Mouse (Mus musculus): ENCODE results near the gene Rbsn. TPM values are rescaled to one million over a fixed set of nuclear protein-coding genes. Genes with fewer than 3 reads are reported as not detected.

The Rbsn gene
- polyA plus RNA-seq (2012), result 0.12 and 0.14 TPM in 2 replicates

- Histone ChIP-seq H3K36me3 (ENCODE audit: control insufficient read depth) (peaks cover 15% of the 10 kb centered on the region), H3K27me3 (ENCODE audit: control insufficient read depth) (no peaks in the 10 kb centered on the region), H3K9me3 (ENCODE audit: control insufficient read depth, low read length) (no peaks in the 10 kb centered on the region), H3K4me3 (replicated peaks) (peak within 1 kb of the TSS; percentile 80), H3K4me1 (ENCODE audit: control insufficient read depth) (peaks cover 30% of the 10 kb centered on the region)
- no peak for TF ChIP-seq TAL1 (IDR thresholded peaks at IDR 0.05; ENCODE audit: low read length)
- no peak for TF ChIP-seq GATA1 (IDR thresholded peaks at IDR 0.05; ENCODE audit: low read length)
Measured at GRCm38 (mm10) chr6:92214773-92215449, at the start of gene Rbsn. TSS of gene Rbsn (minus strand) at chr6:92214925.

- TF ChIP-seq TAL1 (IDR thresholded peaks at IDR 0.05; ENCODE audit: low read length) (no peak), GATA1 (IDR thresholded peaks at IDR 0.05; ENCODE audit: low read length) (no peak)
- no peaks in the 10 kb centered on the region for H3K9me3 ChIP-seq (ENCODE audit: control insufficient read depth, low read length)
- H3K36me3 ChIP-seq (ENCODE audit: control insufficient read depth), result no peaks in the 10 kb centered on the region
- H3K4me3 ChIP-seq (replicated peaks), result no peak overlapping the region
- no peaks in the 10 kb centered on the region for H3K27me3 ChIP-seq (ENCODE audit: control insufficient read depth)
- peaks cover 4% of the 10 kb centered on the region for H3K4me1 ChIP-seq (ENCODE audit: control insufficient read depth)
Measured at GRCm38 (mm10) chr6:92261162-92261843, 46.6 kb upstream of the Rbsn start.

GRCm38 (mm10) chr6:92255346-92255745, 40.6 kb upstream of the Rbsn start:
- TF ChIP-seq TAL1 (IDR thresholded peaks at IDR 0.05; ENCODE audit: low read length), result no peak
- TF ChIP-seq GATA1 (IDR thresholded peaks at IDR 0.05; ENCODE audit: low read length), result no peak
- Histone ChIP-seq H3K9me3 (ENCODE audit: control insufficient read depth, low read length) (peaks cover 6% of the 10 kb centered on the region), H3K27me3 (ENCODE audit: control insufficient read depth) (no peaks in the 10 kb centered on the region), H3K4me3 (replicated peaks) (no peak overlapping the region), H3K36me3 (ENCODE audit: control insufficient read depth) (no peaks in the 10 kb centered on the region), H3K4me1 (ENCODE audit: control insufficient read depth) (peaks cover 4% of the 10 kb centered on the region)

GRCm38 (mm10) chr6:92253253-92253870, 38.6 kb upstream of the Rbsn start:
- Histone ChIP-seq H3K4me3 (replicated peaks) (no peak overlapping the region), H3K9me3 (ENCODE audit: control insufficient read depth, low read length) (peaks cover 6% of the 10 kb centered on the region), H3K36me3 (ENCODE audit: control insufficient read depth) (no peaks in the 10 kb centered on the region), H3K27me3 (ENCODE audit: control insufficient read depth) (no peaks in the 10 kb centered on the region; the same call in 1 of the 2 replicates), H3K4me1 (ENCODE audit: control insufficient read depth) (no peaks in the 10 kb centered on the region)
- TF ChIP-seq GATA1 (IDR thresholded peaks at IDR 0.05; ENCODE audit: low read length) (no peak), TAL1 (IDR thresholded peaks at IDR 0.05; ENCODE audit: low read length) (no peak)

- H3K36me3 ChIP-seq (ENCODE audit: control insufficient read depth), result no peaks in the 10 kb centered on the region
- TF ChIP-seq GATA1 (IDR thresholded peaks at IDR 0.05; ENCODE audit: low read length), result no peak
- TF ChIP-seq TAL1 (IDR thresholded peaks at IDR 0.05; ENCODE audit: low read length), result no peak
- peaks cover 51% of the 10 kb centered on the region for H3K27me3 ChIP-seq (ENCODE audit: control insufficient read depth)
- H3K9me3 ChIP-seq (ENCODE audit: control insufficient read depth, low read length), result no peaks in the 10 kb centered on the region
- H3K4me1 ChIP-seq (ENCODE audit: control insufficient read depth), result no peaks in the 10 kb centered on the region
- no peak overlapping the region for H3K4me3 ChIP-seq (replicated peaks)
Measured at GRCm38 (mm10) chr6:92247215-92247919, 32.6 kb upstream of the Rbsn start.

GRCm38 (mm10) chr6:92246335-92246734, 31.6 kb upstream of the Rbsn start:
- Histone ChIP-seq H3K36me3 (ENCODE audit: control insufficient read depth) (no peaks in the 10 kb centered on the region), H3K9me3 (ENCODE audit: control insufficient read depth, low read length) (no peaks in the 10 kb centered on the region), H3K27me3 (ENCODE audit: control insufficient read depth) (peaks cover 51% of the 10 kb centered on the region), H3K4me1 (ENCODE audit: control insufficient read depth) (peaks cover 4% of the 10 kb centered on the region), H3K4me3 (replicated peaks) (no peak overlapping the region)
- TF ChIP-seq GATA1 (IDR thresholded peaks at IDR 0.05; ENCODE audit: low read length) (no peak), TAL1 (IDR thresholded peaks at IDR 0.05; ENCODE audit: low read length) (no peak)

- Histone ChIP-seq H3K27me3 (ENCODE audit: control insufficient read depth) (peaks cover 51% of the 10 kb centered on the region), H3K4me3 (replicated peaks) (no peak within 1 kb of the TSS), H3K9me3 (ENCODE audit: control insufficient read depth, low read length) (no peaks in the 10 kb centered on the region), H3K4me1 (ENCODE audit: control insufficient read depth) (peaks cover 10% of the 10 kb centered on the region), H3K36me3 (ENCODE audit: control insufficient read depth) (no peaks in the 10 kb centered on the region)
- TF ChIP-seq TAL1 (IDR thresholded peaks at IDR 0.05; ENCODE audit: low read length), result no peak
- TF ChIP-seq GATA1 (IDR thresholded peaks at IDR 0.05; ENCODE audit: low read length), result no peak
Measured at GRCm38 (mm10) chr6:92244591-92244990, 29.9 kb upstream of the Rbsn start, which contains the start of gene Trh. TSS of gene Trh (minus strand) at chr6:92244650.

GRCm38 (mm10) chr6:92241178-92241906, 26.6 kb upstream of the Rbsn start:
- Histone ChIP-seq H3K36me3 (ENCODE audit: control insufficient read depth) (no peaks in the 10 kb centered on the region), H3K9me3 (ENCODE audit: control insufficient read depth, low read length) (no peaks in the 10 kb centered on the region), H3K27me3 (ENCODE audit: control insufficient read depth) (peaks cover 38% of the 10 kb centered on the region), H3K4me3 (replicated peaks) (no peak overlapping the region), H3K4me1 (ENCODE audit: control insufficient read depth) (peaks cover 10% of the 10 kb centered on the region)
- TF ChIP-seq TAL1 (IDR thresholded peaks at IDR 0.05; ENCODE audit: low read length), result peak; percentile 54; the same call in 2 of the 3 replicates
- 0 out of 2 replicates have a peak, but pooled peaks have one; percentile 17 for TF ChIP-seq GATA1 (IDR thresholded peaks at IDR 0.05; ENCODE audit: low read length)

Measured in erythroblast, embryonic 14.5 days (primary cell).